Mouse (Mus musculus) liver, embryonic 13.5 days (tissue): Measurements from ENCODE around the gene Slc8a3. TPM values are rescaled to one million over a fixed set of nuclear protein-coding genes. Genes with fewer than 3 reads are reported as not detected.
A peak's percentile ranks its signal among the peaks of the same experiment; 100 is the strongest.

ENCODE experiments used
- ATAC-seq: fragments of 200-750 bp; cut with Nextera tagmentation; 2 replicates; pipeline ENCODE4 v1.8.0; 2017; ENCODE audit warnings: low read depth, mild to moderate bottlenecking, moderate number of reproducible peaks, moderate library complexity
- DNase-seq: peaks from one replicate; pipeline ENCODE4 v3.0.0; 2022
- H3K27ac ChIP-seq: fragments of 300-500 bp; sonication (generic); 2 replicates; pipeline ENCODE4 v1.5.1; 2015; ENCODE audit warnings: moderate library complexity, mild to moderate bottlenecking, inconsistent platforms
- H3K27me3 ChIP-seq: fragments of 300-500 bp; sonication (generic); 2 replicates; pipeline ENCODE4 v1.6.1; 2015; ENCODE audit warnings: mild to moderate bottlenecking, inconsistent platforms
- H3K36me3 ChIP-seq: fragments of 300-500 bp; sonication (generic); 2 replicates; pipeline ENCODE4 v1.6.1; 2015; ENCODE audit warnings: mild to moderate bottlenecking, inconsistent platforms
- H3K4me1 ChIP-seq: fragments of 300-500 bp; sonication (generic); replicated peaks from 2 replicates; pipeline ENCODE4 v1.6.1; 2015; ENCODE audit warnings: inconsistent platforms
- H3K4me2 ChIP-seq: fragments of 300-500 bp; sonication (generic); 2 replicates; pipeline ENCODE4 v1.6.1; 2015; ENCODE audit warnings: inconsistent platforms, mild to moderate bottlenecking, moderate library complexity
- H3K4me3 ChIP-seq: fragments of 300-500 bp; sonication (generic); replicated peaks from 2 replicates; pipeline ENCODE4 v1.5.1; 2015; ENCODE audit warnings: mild to moderate bottlenecking, inconsistent platforms
- H3K9ac ChIP-seq: fragments of 300-500 bp; sonication (generic); 2 replicates; pipeline ENCODE4 v1.6.1; 2015; ENCODE audit warnings: mild to moderate bottlenecking, inconsistent platforms
- H3K9me3 ChIP-seq: fragments of 300-500 bp; sonication (generic); replicated peaks from 2 replicates; pipeline ENCODE4 v1.6.1; 2016; ENCODE audit warnings: inconsistent platforms
- WGBS: fragments of 180-500 bp; shearing (Covaris S2); methylation state at CpG from one replicate; pipeline ENCODE4 v1.1.7; 2015; ENCODE audit not compliant: insufficient replicate concordance; 5-methylcytosine and 5-hydroxymethylcytosine counted together
- polyA plus RNA-seq: library from polyadenylated mRNA; unstranded; fragments of >200 nt; fragmentation: Nextera tagmentation; extraction: Ambion mirVana; gene quantifications from 2 replicates; pipeline ENCODE4 v1.2.1, GENCODE M21; 2015

Slc8a3 gene
- polyA plus RNA-seq, 1 experiment from 2014 or later, result 0.08 TPM

DNA sequence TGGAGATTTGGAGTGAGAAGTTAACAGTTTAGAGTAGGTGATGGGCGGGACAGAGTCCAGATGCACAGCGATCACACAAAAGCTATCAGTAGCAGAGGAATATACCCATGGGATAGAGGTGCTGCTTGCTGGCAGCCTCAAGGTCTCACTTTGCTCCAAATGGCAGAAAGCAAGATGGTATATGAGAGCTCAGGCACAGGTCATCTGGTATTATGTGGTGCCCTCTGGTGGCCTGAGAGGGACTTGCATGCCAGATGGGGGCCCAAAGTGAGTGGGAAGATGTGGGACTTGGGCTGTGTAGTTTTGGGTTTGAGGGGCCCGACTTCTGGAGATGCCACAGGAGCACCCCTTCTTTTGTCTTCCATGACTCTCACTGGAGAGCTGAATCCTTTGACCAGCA, 150.9 kb downstream of the Slc8a3 start:
- H3K27ac ChIP-seq, result no peak overlapping the region
- no peaks in the 10 kb centered on the region for H3K36me3 ChIP-seq
- H3K9me3 ChIP-seq, result no peaks in the 10 kb centered on the region
- peak; percentile 11 for DNase-seq
- 40% methylated on average over 3 of the region's 3 CpGs for WGBS
- 0 out of 2 replicates have a peak, but pooled peaks cover 3% of the 10 kb centered on the region for H3K4me1 ChIP-seq
- no peaks in the 10 kb centered on the region for H3K27me3 ChIP-seq
- H3K4me2 ChIP-seq, result no peak overlapping the region
- H3K4me3 ChIP-seq, result no peak overlapping the region
- H3K9ac ChIP-seq, result no peak overlapping the region
- no peak for ATAC-seq

- no peaks in the 10 kb centered on the region for H3K9me3 ChIP-seq
- 36% methylated on average over 9 of the region's 9 CpGs for WGBS
- DNase-seq, result no peak
Observed at GRCm38 (mm10) chr12:81175252-81175651, 157.7 kb downstream of the Slc8a3 start.

DNA sequence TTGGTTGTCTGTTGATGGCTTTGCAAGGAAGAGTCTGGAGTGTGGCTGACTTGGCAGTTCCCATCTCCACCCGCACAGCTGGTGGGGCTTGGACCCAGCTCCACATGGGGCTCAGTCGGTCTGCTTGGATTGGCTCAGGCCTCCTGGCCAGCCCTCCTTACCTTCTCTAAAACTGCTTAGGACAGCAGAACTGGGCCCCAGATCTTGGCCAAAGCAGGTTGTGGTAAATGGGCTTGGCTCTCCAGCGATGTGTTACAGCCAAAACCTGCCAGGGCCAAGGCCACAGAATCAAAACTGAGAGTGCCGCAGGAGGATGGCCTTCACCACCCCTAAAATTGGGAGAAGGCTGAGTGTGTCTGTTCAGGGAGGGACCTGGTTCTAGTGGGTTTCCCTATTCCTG, 159.1 kb downstream of the Slc8a3 start:
- 79% methylated on average over 4 of the region's 4 CpGs for WGBS
- no peak for DNase-seq

More at GRCm38 (mm10) chr12:81175252-81175651, 157.7 kb downstream of the Slc8a3 start:
- H3K4me3 ChIP-seq, result no peak overlapping the region
- no peak overlapping the region for H3K9ac ChIP-seq
- no peak overlapping the region for H3K4me2 ChIP-seq
- H3K4me1 ChIP-seq, result no peaks in the 10 kb centered on the region
- ATAC-seq, result no peak
- H3K36me3 ChIP-seq, result no peaks in the 10 kb centered on the region
- H3K27me3 ChIP-seq, result no peaks in the 10 kb centered on the region
- no peak overlapping the region for H3K27ac ChIP-seq

GRCm38 (mm10) chr12:81173011-81173410, 160.0 kb downstream of the Slc8a3 start:
- H3K27me3 ChIP-seq, result no peaks in the 10 kb centered on the region
- WGBS, result 61% methylated on average over 3 of the region's 3 CpGs

More for the DNA sequence above, 159.1 kb downstream of the Slc8a3 start:
- Histone ChIP-seq H3K4me1 (no peaks in the 10 kb centered on the region), H3K4me3 (no peak overlapping the region), H3K9ac (no peak overlapping the region), H3K4me2 (no peak overlapping the region), H3K9me3 (no peaks in the 10 kb centered on the region), H3K36me3 (no peaks in the 10 kb centered on the region), H3K27me3 (no peaks in the 10 kb centered on the region), H3K27ac (no peak overlapping the region)
- no peak for ATAC-seq

GRCm38 (mm10) chr12:81170076-81170475, 162.9 kb downstream of the Slc8a3 start:
- Histone ChIP-seq H3K4me2 (no peak overlapping the region), H3K9ac (no peak overlapping the region), H3K36me3 (no peaks in the 10 kb centered on the region), H3K27ac (no peak overlapping the region), H3K9me3 (no peaks in the 10 kb centered on the region), H3K27me3 (no peaks in the 10 kb centered on the region), H3K4me1 (no peaks in the 10 kb centered on the region), H3K4me3 (no peak overlapping the region)
- ATAC-seq, result no peak
- WGBS, result 56% methylated on average over 2 of the region's 2 CpGs
- no peak for DNase-seq

More at GRCm38 (mm10) chr12:81173011-81173410, 160.0 kb downstream of the Slc8a3 start:
- no peaks in the 10 kb centered on the region for H3K4me1 ChIP-seq
- H3K36me3 ChIP-seq, result no peaks in the 10 kb centered on the region
- no peak for DNase-seq
- H3K9me3 ChIP-seq, result no peaks in the 10 kb centered on the region
- no peak overlapping the region for H3K4me3 ChIP-seq
- no peak overlapping the region for H3K27ac ChIP-seq
- H3K9ac ChIP-seq, result no peak overlapping the region
- ATAC-seq, result no peak
- no peak overlapping the region for H3K4me2 ChIP-seq

DNA sequence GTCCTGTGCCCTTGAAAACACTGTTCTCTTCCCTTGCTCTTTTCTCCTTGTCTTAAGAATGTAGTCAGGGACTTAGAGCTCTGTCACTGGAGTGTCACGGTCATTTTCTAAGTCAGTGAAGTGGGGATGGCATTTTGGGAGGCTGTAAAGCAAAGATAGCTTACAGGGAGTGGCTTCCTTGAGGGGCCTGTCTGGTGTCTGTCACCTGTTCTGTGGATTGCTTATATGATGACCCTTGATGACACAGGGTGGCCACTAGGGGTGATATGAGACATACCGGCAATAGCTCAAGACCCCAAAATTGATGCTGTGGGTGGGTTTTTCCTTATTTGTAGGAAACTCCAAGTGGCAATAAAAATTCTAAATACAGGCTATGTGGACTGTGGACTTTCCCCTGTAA, 164.5 kb downstream of the Slc8a3 start:
- H3K27ac ChIP-seq, result no peak overlapping the region
- H3K36me3 ChIP-seq, result no peaks in the 10 kb centered on the region
- no peaks in the 10 kb centered on the region for H3K27me3 ChIP-seq
- WGBS, result 47% methylated on average over 2 of the region's 2 CpGs
- no peak overlapping the region for H3K4me2 ChIP-seq
- no peaks in the 10 kb centered on the region for H3K9me3 ChIP-seq
- no peak for ATAC-seq
- H3K9ac ChIP-seq, result no peak overlapping the region
- H3K4me3 ChIP-seq, result no peak overlapping the region
- no peaks in the 10 kb centered on the region for H3K4me1 ChIP-seq
- DNase-seq, result no peak

DNA sequence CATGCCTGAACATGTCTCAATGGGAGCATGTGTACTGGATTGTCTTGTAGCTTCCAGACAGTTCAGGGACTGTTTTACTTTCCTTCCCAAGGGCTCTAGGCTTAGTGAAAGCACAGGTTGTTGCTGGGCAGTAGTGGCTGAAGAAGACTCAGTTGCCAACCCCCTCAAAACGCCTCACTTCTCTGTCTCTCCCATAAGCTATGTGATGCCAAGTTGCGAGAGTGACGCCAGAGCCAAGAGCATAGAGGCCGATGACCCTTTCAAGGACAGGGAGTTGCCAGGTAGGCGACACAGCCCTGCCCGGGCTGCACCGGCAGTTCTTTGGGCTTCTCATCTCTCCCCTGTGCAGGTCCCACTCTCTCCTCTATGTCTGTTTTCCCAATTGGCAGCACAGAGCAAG, 164.9 kb downstream of the Slc8a3 start:
- Histone ChIP-seq H3K27ac (no peak overlapping the region), H3K9me3 (no peaks in the 10 kb centered on the region), H3K4me1 (no peaks in the 10 kb centered on the region), H3K9ac (no peak overlapping the region), H3K27me3 (no peaks in the 10 kb centered on the region), H3K36me3 (no peaks in the 10 kb centered on the region), H3K4me2 (no peak overlapping the region), H3K4me3 (no peak overlapping the region)
- 77% methylated on average over 7 of the region's 7 CpGs for WGBS
- ATAC-seq, result no peak
- no peak for DNase-seq

- H3K9me3 ChIP-seq, result no peaks in the 10 kb centered on the region
- H3K4me3 ChIP-seq, result no peak overlapping the region
- H3K27ac ChIP-seq, result no peak overlapping the region
- no peaks in the 10 kb centered on the region for H3K4me1 ChIP-seq
- H3K9ac ChIP-seq, result no peak overlapping the region
- DNase-seq (no peak), ATAC-seq (no peak)
- no peaks in the 10 kb centered on the region for H3K36me3 ChIP-seq
- WGBS, result 65% methylated on average over 9 of the region's 9 CpGs
- H3K27me3 ChIP-seq, result no peaks in the 10 kb centered on the region
- H3K4me2 ChIP-seq, result no peak overlapping the region
Observed at GRCm38 (mm10) chr12:81167142-81167541, 165.8 kb downstream of the Slc8a3 start.

DNA sequence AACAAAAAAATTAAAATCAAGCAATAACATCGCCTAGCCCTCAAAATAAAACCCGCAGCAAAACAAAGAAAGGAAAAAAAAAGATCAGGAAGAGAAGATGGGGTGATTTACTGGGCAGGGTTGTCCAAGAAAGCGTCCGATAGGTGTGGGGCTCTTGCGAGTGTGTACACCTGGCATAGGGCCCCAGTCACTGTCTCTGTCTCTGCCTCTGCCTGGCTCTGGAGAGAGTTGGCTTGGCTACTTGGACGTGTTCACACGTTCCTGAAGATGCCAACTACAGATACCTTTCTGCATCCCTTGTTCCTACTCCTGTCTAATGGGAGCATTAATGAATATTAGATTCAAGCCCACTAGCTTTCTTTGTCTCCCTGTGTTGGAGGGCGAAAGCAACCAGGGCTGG, 166.4 kb downstream of the Slc8a3 start:
- DNase-seq (no peak), ATAC-seq (no peak)
- no peaks in the 10 kb centered on the region for H3K27me3 ChIP-seq
- no peaks in the 10 kb centered on the region for H3K4me1 ChIP-seq
- H3K9ac ChIP-seq, result no peak overlapping the region
- H3K4me3 ChIP-seq, result no peak overlapping the region
- no peak overlapping the region for H3K4me2 ChIP-seq
- H3K9me3 ChIP-seq, result no peaks in the 10 kb centered on the region
- H3K36me3 ChIP-seq, result no peaks in the 10 kb centered on the region
- no peak overlapping the region for H3K27ac ChIP-seq
- 63% methylated on average over 8 of the region's 8 CpGs for WGBS

DNA sequence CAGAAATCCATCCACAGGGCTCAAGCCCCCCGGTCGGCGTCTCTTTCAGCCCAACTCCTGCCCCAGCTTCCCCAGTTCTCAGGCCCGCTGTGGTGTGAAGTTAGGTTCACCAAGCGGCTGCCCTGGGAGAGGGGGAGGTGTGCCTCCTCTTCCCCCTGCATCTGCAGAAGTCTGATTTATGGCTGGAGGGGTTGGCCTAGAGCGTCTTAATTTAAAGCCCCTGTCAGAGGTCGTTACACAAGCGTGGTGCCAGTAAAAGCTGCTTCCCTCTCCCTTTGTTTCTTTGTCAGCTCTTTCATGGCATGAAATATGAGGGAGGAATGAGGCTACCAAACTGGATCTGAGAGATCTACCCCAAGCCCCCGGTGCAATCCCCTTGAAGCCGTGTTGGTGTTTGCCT, 166.9 kb downstream of the Slc8a3 start:
- H3K36me3 ChIP-seq, result no peaks in the 10 kb centered on the region
- no peak overlapping the region for H3K4me2 ChIP-seq
- H3K9me3 ChIP-seq, result no peaks in the 10 kb centered on the region
- no peaks in the 10 kb centered on the region for H3K27me3 ChIP-seq
- H3K27ac ChIP-seq, result no peak overlapping the region
- H3K4me3 ChIP-seq, result no peak overlapping the region
- H3K9ac ChIP-seq, result no peak overlapping the region
- H3K4me1 ChIP-seq, result no peaks in the 10 kb centered on the region
- DNase-seq, result no peak
- ATAC-seq, result no peak
- 35% methylated on average over 10 of the region's 10 CpGs for WGBS

- Histone ChIP-seq H3K4me3 (no peak overlapping the region), H3K27me3 (no peaks in the 10 kb centered on the region), H3K4me1 (no peaks in the 10 kb centered on the region), H3K4me2 (no peak overlapping the region), H3K36me3 (no peaks in the 10 kb centered on the region), H3K9me3 (no peaks in the 10 kb centered on the region), H3K27ac (no peak overlapping the region), H3K9ac (no peak overlapping the region)
- DNase-seq, result no peak
- ATAC-seq, result no peak
- WGBS, result 51% methylated on average over 3 of the region's 3 CpGs
Observed at GRCm38 (mm10) chr12:81163566-81163965, 169.4 kb downstream of the Slc8a3 start.

DNA sequence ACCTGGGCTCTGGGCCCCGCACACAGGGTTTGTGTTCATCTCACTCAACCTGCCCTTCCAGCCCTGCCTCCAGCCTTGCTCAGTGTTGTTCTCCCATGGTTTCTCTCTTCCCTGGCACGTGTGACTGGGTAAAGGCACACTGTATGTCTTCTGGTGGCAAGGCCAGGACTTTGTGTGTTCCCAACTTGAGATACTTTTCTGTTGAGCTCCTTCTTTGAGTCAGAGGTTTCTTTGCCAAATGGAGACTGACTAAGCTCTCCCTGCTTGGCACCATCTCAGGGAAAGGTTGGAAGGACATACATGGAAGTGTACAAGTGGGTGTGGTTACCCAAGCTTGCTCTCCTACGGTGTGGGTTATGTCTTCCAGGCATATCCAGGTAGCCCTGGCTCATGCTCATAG, 169.8 kb downstream of the Slc8a3 start:
- no peak overlapping the region for H3K4me3 ChIP-seq
- no peak for DNase-seq
- no peaks in the 10 kb centered on the region for H3K27me3 ChIP-seq
- H3K9me3 ChIP-seq, result no peaks in the 10 kb centered on the region
- ATAC-seq, result no peak
- 60% methylated on average over 3 of the region's 3 CpGs for WGBS
- no peak overlapping the region for H3K9ac ChIP-seq
- H3K4me1 ChIP-seq, result no peaks in the 10 kb centered on the region
- no peaks in the 10 kb centered on the region for H3K36me3 ChIP-seq
- no peak overlapping the region for H3K27ac ChIP-seq
- no peak overlapping the region for H3K4me2 ChIP-seq
